Mouse (Mus musculus) lung, adult 2 months (tissue): ENCODE measurements around the gene Tekt3.

Experiments
- CTCF ChIP-seq: fragments of 200-500 bp; IDR thresholded peaks from 2 replicates; pipeline ENCODE4 v1.5.1; 2011; ENCODE audit warnings: mild to moderate bottlenecking, low read length, control low read depth; ENCODE audit not compliant: insufficient read depth
- POLR2A ChIP-seq: fragments of 200-500 bp; IDR thresholded peaks from 2 replicates; pipeline ENCODE4 v1.6.1; 2011; ENCODE audit warnings: low read depth, mild to moderate bottlenecking, control low read depth, low read length, borderline replicate concordance; ENCODE audit errors: extremely low read depth

DNA sequence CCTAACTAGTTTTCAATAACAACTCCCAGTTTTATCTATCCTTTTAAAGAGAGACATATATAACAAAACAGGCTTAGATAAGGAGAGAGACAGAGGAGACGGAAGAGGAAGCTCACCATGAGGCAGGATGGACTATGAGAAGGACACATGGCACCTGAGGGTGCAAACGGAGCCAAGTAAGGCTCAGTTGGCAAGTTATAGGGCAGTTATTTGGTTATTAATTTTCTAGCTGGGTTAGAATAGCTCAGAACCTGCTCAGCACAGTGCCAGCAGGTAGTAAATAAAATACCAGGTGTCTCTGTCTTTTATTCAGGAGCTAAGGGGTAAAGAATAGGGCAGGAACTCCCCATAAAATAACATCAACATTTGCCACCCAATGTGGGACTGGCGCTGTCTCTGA is 36.6 kb downstream of the Tekt3 start:
- TF ChIP-seq POLR2A (no peak), CTCF (no peak)
